Mouse (Mus musculus): ENCODE measurements at regions not wholly inside any gene's neighbourhood (a gene's known extent, or its start where the extent isn't known, plus 50 kb on each side); places are given as distances from the start of the nearest gene placed in this dataset.

DNA sequence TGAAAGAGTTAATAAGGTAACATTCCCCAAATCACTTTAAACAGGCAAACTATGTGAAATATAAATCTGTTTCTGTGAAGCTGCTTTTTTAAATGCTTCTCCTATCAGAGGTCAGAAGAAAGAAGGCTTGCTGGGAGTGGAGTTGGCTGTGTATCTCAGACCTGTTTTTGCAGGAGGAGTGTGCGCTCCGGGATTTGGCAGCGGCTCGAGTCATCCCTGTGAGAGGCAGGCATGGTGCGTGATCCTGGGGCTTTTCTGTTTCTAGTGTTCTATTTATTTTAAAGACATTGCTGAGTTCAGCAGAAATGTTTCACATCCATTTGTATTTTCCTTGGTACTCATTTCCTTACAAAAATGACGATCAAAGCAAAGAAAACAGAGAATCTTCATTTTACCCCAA lies 91.0 kb upstream of the Gjb6 start:
- DNase-seq: no peak
- intact Hi-C loops (cut with DNase I): no loop called here

DNA sequence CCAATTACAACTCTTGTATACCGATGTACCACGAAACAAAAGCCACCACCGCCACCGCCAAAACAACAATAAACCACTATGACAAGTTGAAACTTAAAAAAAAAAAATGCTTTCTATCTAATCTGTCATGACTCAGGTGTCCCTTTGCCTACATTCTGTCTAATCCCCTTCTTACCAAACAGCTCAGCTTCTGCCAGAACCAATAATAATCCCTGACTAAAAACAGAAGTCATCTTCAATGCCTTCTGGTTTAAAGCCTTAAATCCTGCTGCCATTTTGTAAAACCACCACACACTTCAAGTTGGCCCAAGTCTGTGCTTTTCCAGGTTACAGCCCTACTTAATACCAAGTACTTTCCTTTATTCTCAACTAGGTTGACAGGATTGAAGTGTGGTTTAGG lies 86.9 kb upstream of the Gjb6 start:
- intact Hi-C loops (cut with DNase I): no loop called here
- DNase-seq: no peak

GRCm38 (mm10) chr14:57219643-57220042 lies 86.2 kb upstream of the Gjb6 start:
- DNase-seq: no peak
- intact Hi-C loops (cut with DNase I): loop anchor here (1.0 kb wide), 1 partner anchor 11 kb away; no protein-coding TSS in a partner anchor

- intact Hi-C loops (cut with DNase I): loop anchor here (1.0 kb wide), 1 partner anchor 11 kb away; no protein-coding TSS in a partner anchor
- DNase-seq: no peak
Observed at GRCm38 (mm10) chr14:57219097-57219618, 85.7 kb upstream of the Gjb6 start.

DNA sequence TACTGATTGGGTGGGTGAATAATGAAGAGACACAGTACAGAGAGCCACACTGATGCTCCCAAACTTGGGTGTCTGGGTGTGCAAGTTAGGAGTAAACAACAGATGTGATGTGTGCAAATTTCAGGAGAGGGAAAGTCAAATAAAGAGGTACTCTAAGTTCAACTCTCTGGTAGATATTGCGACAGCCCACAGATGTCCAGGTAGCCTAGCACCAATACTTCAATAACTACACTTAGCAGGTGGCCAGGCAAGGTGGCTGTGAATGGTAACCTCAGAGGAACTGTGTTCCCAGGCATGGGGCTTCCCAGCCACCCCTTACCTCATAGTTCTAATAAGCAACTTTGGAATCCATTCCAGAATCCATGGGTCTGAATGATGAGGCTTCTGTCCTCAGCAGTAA lies 54.4 kb upstream of the Gjb6 start:
- no peak for DNase-seq
- intact Hi-C loops (cut with DNase I): no loop called here
